Comparison of ENCODE assay signal across 34 mouse cellular contexts in the genomic region with DNA sequence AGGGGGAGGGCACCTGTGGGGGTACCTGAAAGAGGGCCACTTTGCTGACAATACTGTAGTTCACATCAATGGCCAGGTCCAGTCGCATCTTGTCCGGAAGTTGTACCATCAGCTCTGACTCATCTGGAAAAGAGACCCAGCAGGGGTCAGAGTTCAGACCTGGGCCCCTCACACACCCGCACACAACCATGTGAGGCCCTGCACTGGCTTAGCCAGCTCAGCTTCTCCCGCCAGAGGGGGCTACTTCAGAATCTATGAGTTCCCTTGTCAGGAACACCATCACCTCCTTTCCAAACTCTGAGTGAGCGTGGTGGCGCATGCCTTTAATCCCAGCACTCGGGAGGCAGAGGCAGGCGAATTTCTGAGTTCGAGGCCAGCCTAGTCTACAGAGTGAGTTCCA. TPM values are rescaled to one million over a fixed set of nuclear protein-coding genes. Genes with fewer than 3 reads are reported as not detected.
DNase-seq lines count a peak whose midpoint lies in the region; ATAC-seq and TF ChIP-seq lines count a peak whose summit lies in the region.
"Had no signal": no experiment of that assay in that cellular context is flagged by ENCODE, and none has a peak within 500 bp of the region (broad histone marks: within the 10 kb centered on the region; RNA-seq: fewer than 3 reads in every experiment).

No protein-coding gene starts in this region.

- H3K4me3 ChIP-seq in E14TG2a.4 (replicated peaks; ENCODE audit: low read length) (no peak overlapping the region), ES-Bruce4 (ENCODE audit: low read depth, low read length) (no peak overlapping the region)
- H3K4me3 ChIP-seq in embryonic facial prominence, embryonic 10.5 days, result no peak overlapping the region
- H3K4me3 ChIP-seq in midbrain, embryonic 11.5 days (ENCODE audit: low read depth, low read length), result no peak overlapping the region
- H3K4me3 ChIP-seq: embryonic facial prominence, embryonic 15.5 days; forebrain, embryonic 13.5 days; heart, embryonic 10.5 days; heart, embryonic 15.5 days; liver, embryonic 12.5 days; megakaryocyte, embryonic 14.5 days; midbrain, embryonic 15.5 days; neural tube, embryonic 15.5 days had no signal

- H3K4me1 ChIP-seq in E14TG2a.4 (replicated peaks; ENCODE audit: low read depth, low read length) (peaks cover 30% of the 10 kb centered on the region), ES-Bruce4 (ENCODE audit: control insufficient read depth, insufficient read depth, low read length) (no peaks in the 10 kb centered on the region)
- H3K4me1 ChIP-seq in embryonic facial prominence, embryonic 10.5 days, result peaks cover 6% of the 10 kb centered on the region; the same call in 1 of the 2 replicates
- H3K4me1 ChIP-seq in midbrain, embryonic 11.5 days (ENCODE audit: control insufficient read depth, insufficient read depth, low read length), result no peaks in the 10 kb centered on the region
- H3K4me1 ChIP-seq: forebrain, embryonic 13.5 days; heart, embryonic 10.5 days had no signal

- no peak overlapping the region for H3K4me2 ChIP-seq in midbrain, embryonic 11.5 days
- H3K4me2 ChIP-seq: embryonic facial prominence, embryonic 15.5 days; forebrain, embryonic 13.5 days; heart, embryonic 15.5 days; liver, embryonic 12.5 days; midbrain, embryonic 15.5 days; neural tube, embryonic 15.5 days had no signal

- 62% methylated on average over 9 of the region's 9 CpGs for WGBS in embryonic facial prominence, embryonic 10.5 days
- 57% methylated on average over 9 of the region's 9 CpGs for WGBS in midbrain, embryonic 11.5 days

- TF ChIP-seq EP300 in ES-Bruce4 (IDR thresholded peaks at IDR 0.05; ENCODE audit: insufficient read depth, low read depth, low read length), result no peak

- peak; percentile 32; the same call in 1 of the 2 replicates for TF ChIP-seq CTCF in E14TG2a.4 (conservative IDR thresholded peaks at IDR 0.05; ENCODE audit: low read length)
- TF ChIP-seq CTCF in ES-Bruce4 (IDR thresholded peaks at IDR 0.05; ENCODE audit: low read depth, low read length), result peak; percentile 35

- H3K9ac ChIP-seq in ES-Bruce4 (ENCODE audit: low read depth, poor library complexity, severe bottlenecking), result no peak overlapping the region
- H3K9ac ChIP-seq in midbrain, embryonic 11.5 days (ENCODE audit: low read length), result no peak overlapping the region
- H3K9ac ChIP-seq: embryonic facial prominence, embryonic 15.5 days; forebrain, embryonic 13.5 days; heart, embryonic 15.5 days; liver, embryonic 12.5 days; liver, postnatal 0 days; midbrain, embryonic 15.5 days; neural tube, embryonic 15.5 days had no signal

- no peaks in the 10 kb centered on the region for H3K27me3 ChIP-seq in E14TG2a.4 (ENCODE audit: insufficient read depth, low read length)
- H3K27me3 ChIP-seq in ES-Bruce4 (ENCODE audit: control insufficient read depth, insufficient read depth, low read length, poor library complexity, severe bottlenecking), result no peaks in the 10 kb centered on the region
- no peaks in the 10 kb centered on the region for H3K27me3 ChIP-seq in embryonic facial prominence, embryonic 10.5 days (replicated peaks; ENCODE audit: low read depth, poor library complexity, severe bottlenecking)
- H3K27me3 ChIP-seq in midbrain, embryonic 11.5 days (ENCODE audit: control insufficient read depth, insufficient read depth, low read length), result no peaks in the 10 kb centered on the region
- H3K27me3 ChIP-seq: embryonic facial prominence, embryonic 15.5 days; forebrain, embryonic 13.5 days; heart, embryonic 15.5 days; liver, embryonic 12.5 days; midbrain, embryonic 15.5 days; neural tube, embryonic 15.5 days had no signal

- no peak overlapping the region for H3K27ac ChIP-seq in ES-Bruce4 (ENCODE audit: insufficient read depth, low read length)
- H3K27ac ChIP-seq in embryonic facial prominence, embryonic 10.5 days (replicated peaks), result no peak overlapping the region
- H3K27ac ChIP-seq in midbrain, embryonic 11.5 days (ENCODE audit: low read depth, low read length), result no peak overlapping the region
- H3K27ac ChIP-seq: embryonic facial prominence, embryonic 15.5 days; forebrain, embryonic 13.5 days; heart, embryonic 10.5 days; heart, embryonic 15.5 days; liver, embryonic 12.5 days; midbrain, embryonic 15.5 days; neural tube, embryonic 15.5 days had no signal

- H3K9me3 ChIP-seq in E14TG2a.4 (ENCODE audit: low read length) (no peaks in the 10 kb centered on the region), ES-Bruce4 (replicated peaks; ENCODE audit: control insufficient read depth, insufficient read depth, low read length, poor library complexity, severe bottlenecking) (no peaks in the 10 kb centered on the region)
- no peaks in the 10 kb centered on the region for H3K9me3 ChIP-seq in embryonic facial prominence, embryonic 10.5 days
- no peaks in the 10 kb centered on the region for H3K9me3 ChIP-seq in midbrain, embryonic 11.5 days (ENCODE audit: control insufficient read depth, low read length)
- H3K9me3 ChIP-seq: embryonic facial prominence, embryonic 15.5 days; forebrain, embryonic 13.5 days; heart, embryonic 10.5 days; heart, embryonic 15.5 days; liver, embryonic 12.5 days; megakaryocyte, embryonic 14.5 days; midbrain, embryonic 15.5 days; neural tube, embryonic 15.5 days had no signal

- DNase-seq in embryonic facial prominence, embryonic 10.5 days (ENCODE audit: low spot score), result peak; percentile 23
- DNase-seq in retina, postnatal 1 day, result peak; percentile 19
- DNase-seq in cerebellum, adult 11 months, result no peak
- no peak for DNase-seq in layer of hippocampus, adult 11-12 months (ENCODE audit: low spot score)
- DNase-seq in midbrain, embryonic 11.5 days (ENCODE audit: low spot score, missing footprints), result no peak
- DNase-seq: adrenal gland, adult 8-10 months; B cell, adult 2 months; cerebellum, adult 8-10 months; cerebellum, postnatal 25 days; gastrocnemius, postnatal 10 days; heart, adult 11 months; kidney, postnatal 36 days; layer of hippocampus, postnatal 36 days; left cerebral cortex, postnatal 4 days; liver, postnatal 0 days; lung, postnatal 4 days; right cerebral cortex, adult 18-20 months; spleen, adult 18-20 months; thymus, adult 2 months had no signal

- no peak for TF ChIP-seq POLR2A in ES-Bruce4 (IDR thresholded peaks at IDR 0.05; ENCODE audit: insufficient read depth, low read length)

- no peaks in the 10 kb centered on the region for H3K36me3 ChIP-seq in E14TG2a.4 (ENCODE audit: insufficient read depth, low read length)
- H3K36me3 ChIP-seq in ES-Bruce4 (ENCODE audit: control insufficient read depth, insufficient read depth, low read length, poor library complexity, severe bottlenecking), result no peaks in the 10 kb centered on the region
- H3K36me3 ChIP-seq in embryonic facial prominence, embryonic 10.5 days (replicated peaks), result no peaks in the 10 kb centered on the region
- no peaks in the 10 kb centered on the region for H3K36me3 ChIP-seq in midbrain, embryonic 11.5 days (ENCODE audit: control insufficient read depth, insufficient read depth, low read length)
- H3K36me3 ChIP-seq: embryonic facial prominence, embryonic 15.5 days; heart, embryonic 10.5 days; heart, embryonic 15.5 days; liver, embryonic 12.5 days; midbrain, embryonic 15.5 days; neural tube, embryonic 15.5 days had no signal

- ATAC-seq in midbrain, embryonic 11.5 days (ENCODE audit: low FRiP score), result no peak
- ATAC-seq: forebrain, embryonic 13.5 days; hindbrain, embryonic 16.5 days; liver, embryonic 12.5 days; liver, postnatal 0 days; midbrain, embryonic 15.5 days; Patski had no signal

RNA-seq across cellular contexts. Expression of a gene that starts 49.4 kb away (rescaled TPM):
- 19.0 and 22.2 TPM in 2 replicates for polyA plus RNA-seq in ES-Bruce4 (2011; ENCODE audit: insufficient read depth, insufficient read length, low read depth, missing spikeins)
- 8.4 and 8.7 TPM in 2 replicates for polyA plus RNA-seq in embryonic facial prominence, embryonic 10.5 days (2016; fragmentation: Nextera tagmentation; extraction: Ambion mirVana)
- 2.3 and 3.6 TPM in 2 replicates for polyA plus RNA-seq in midbrain, embryonic 11.5 days (2014; fragmentation: Nextera tagmentation; extraction: Ambion mirVana)

RNA-seq across cellular contexts. Expression of a gene that starts 54.3 kb away (rescaled TPM):
- 0.19 and 0.24 TPM in 2 replicates for polyA plus RNA-seq in ES-Bruce4 (2011; ENCODE audit: insufficient read depth, insufficient read length, low read depth, missing spikeins)
- polyA plus RNA-seq in embryonic facial prominence, embryonic 10.5 days (2016; fragmentation: Nextera tagmentation; extraction: Ambion mirVana), result not detected in 2 replicates
- polyA plus RNA-seq in midbrain, embryonic 11.5 days (2014; fragmentation: Nextera tagmentation; extraction: Ambion mirVana), result 0.04 TPM in 1 of 2 replicates, not detected in the other
- polyA plus RNA-seq: heart, embryonic 10.5 days; liver, embryonic 12.5 days had no signal

RNA-seq across cellular contexts. Expression of a gene that starts 58.3 kb away (rescaled TPM):
- polyA plus RNA-seq in ES-Bruce4 (2011; ENCODE audit: insufficient read depth, insufficient read length, low read depth, missing spikeins), result not detected in 2 replicates
- not detected in 2 replicates for polyA plus RNA-seq in embryonic facial prominence, embryonic 10.5 days (2016; fragmentation: Nextera tagmentation; extraction: Ambion mirVana)
- polyA plus RNA-seq in midbrain, embryonic 11.5 days (2014; fragmentation: Nextera tagmentation; extraction: Ambion mirVana), result 0.29 TPM in 1 of 2 replicates, not detected in the other
- polyA plus RNA-seq: heart, embryonic 10.5 days; hindbrain, embryonic 11.5 days; intestine, embryonic 14.5 days; liver, embryonic 12.5 days; liver, postnatal 0 days; Patski; stomach, embryonic 16.5 days had no signal

Comparison
In these comparisons a context has a peak if more than half of its experiments do, and no peak if none do; other contexts are left out.
1. DNase-seq: peak in embryonic facial prominence, embryonic 10.5 days (single experiment) and retina, postnatal 1 day (single experiment); none in cerebellum, adult 11 months (single experiment), layer of hippocampus, adult 11-12 months (single experiment) and midbrain, embryonic 11.5 days (single experiment).